Mouse (Mus musculus) kidney, postnatal 25 days (tissue): Measurements from ENCODE around the gene Ifngr2.
A peak's percentile ranks its signal among the peaks of the same experiment; 100 is the strongest.

Source experiments
- DNase-seq, 2 experiments: peaks; one replicate each; pipeline ENCODE4 v3.0.0; 2021; ENCODE audit warnings: mixed read lengths in 2 of 2

Gene Ifngr2

GRCm38 (mm10) chr16:91566002-91566401, 19.1 kb downstream of the Ifngr2 start:
- no peak for DNase-seq

- DNase-seq: peak in 1 of 2 experiments; percentile 58
These were observed 22.1 kb downstream of the Ifngr2 start for GRCm38 (mm10) chr16:91568960-91569359.

- DNase-seq: no peak
These were observed 24.2 kb downstream of the Ifngr2 start for GRCm38 (mm10) chr16:91571105-91571504.

GRCm38 (mm10) chr16:91575151-91575550, 28.3 kb downstream of the Ifngr2 start:
- peak in 1 of 2 experiments; percentile 39 for DNase-seq

- peak in 1 of 2 experiments; percentile 9 for DNase-seq
These were observed 32.3 kb downstream of the Ifngr2 start for GRCm38 (mm10) chr16:91578980-91579720.

GRCm38 (mm10) chr16:91582307-91582706, 35.4 kb downstream of the Ifngr2 start:
- peak in 1 of 2 experiments; percentile 75 for DNase-seq

GRCm38 (mm10) chr16:91585617-91586016, 38.7 kb downstream of the Ifngr2 start:
- no peak for DNase-seq

- DNase-seq: no peak
These were observed 39.4 kb downstream of the Ifngr2 start for GRCm38 (mm10) chr16:91586244-91586643.

GRCm38 (mm10) chr16:91587730-91588453, 41.0 kb downstream of the Ifngr2 start:
- no peak for DNase-seq

- DNase-seq: no peak
These were observed 41.8 kb downstream of the Ifngr2 start for GRCm38 (mm10) chr16:91588703-91589102.

GRCm38 (mm10) chr16:91592162-91592561, 45.3 kb downstream of the Ifngr2 start:
- DNase-seq: no peak

- no peak for DNase-seq
These were observed 46.4 kb downstream of the Ifngr2 start for GRCm38 (mm10) chr16:91593262-91593661.

- peak; percentile 47 to 80 for DNase-seq
These were observed 48.2 kb downstream of the Ifngr2 start for GRCm38 (mm10) chr16:91595076-91595475.

- no peak for DNase-seq
These were observed 49.5 kb downstream of the Ifngr2 start for GRCm38 (mm10) chr16:91596397-91596778.

- no peak for DNase-seq
These were observed 50.2 kb downstream of the Ifngr2 start for GRCm38 (mm10) chr16:91596779-91597671.

- DNase-seq: peak; percentile 99 to 100
These were observed 50.8 kb downstream of the Ifngr2 start, which contains the start of gene Tmem50b for GRCm38 (mm10) chr16:91597672-91598010. Gene Tmem50b, minus strand, starts transcription at chr16:91597800.

- no peak for DNase-seq
These were observed 52.4 kb downstream of the Ifngr2 start for GRCm38 (mm10) chr16:91599242-91599641.

GRCm38 (mm10) chr16:91601081-91601480, 54.2 kb downstream of the Ifngr2 start:
- no peak for DNase-seq

- DNase-seq: no peak
These were observed 54.8 kb downstream of the Ifngr2 start for GRCm38 (mm10) chr16:91601693-91602092.

- DNase-seq: peak; percentile 74 to 75
These were observed 58.3 kb downstream of the Ifngr2 start for GRCm38 (mm10) chr16:91605156-91605555.

- DNase-seq: no peak
These were observed 60.1 kb downstream of the Ifngr2 start for GRCm38 (mm10) chr16:91606958-91607357.

GRCm38 (mm10) chr16:91609501-91610245, 62.8 kb downstream of the Ifngr2 start:
- peak; percentile 55 to 64 for DNase-seq
